Mouse (Mus musculus) midbrain, embryonic 10.5 days (tissue): ENCODE measurements at regions not wholly inside any gene's neighbourhood (a gene's known extent, or its start where the extent isn't known, plus 50 kb on each side); places are given as distances from the start of the nearest gene placed in this dataset.

Experiments used
- DNase-seq: peaks from one replicate; pipeline ENCODE4 v3.0.0-alpha.2; 2017; ENCODE audit warnings: low spot score
- H3K27ac ChIP-seq: fragments of 300-500 bp; sonication (generic); replicated peaks from 2 replicates; pipeline ENCODE4 v1.5.1; 2016; ENCODE audit warnings: mild to moderate bottlenecking
- H3K27me3 ChIP-seq: fragments of 300-500 bp; sonication (generic); 2 replicates; pipeline ENCODE4 v1.6.1; 2016; ENCODE audit warnings: low read depth, mild to moderate bottlenecking; ENCODE audit not compliant: poor library complexity, severe bottlenecking
- H3K36me3 ChIP-seq: fragments of 300-500 bp; sonication (generic); 2 replicates; pipeline ENCODE4 v1.6.1; 2016; ENCODE audit warnings: mild to moderate bottlenecking, moderate library complexity
- H3K4me1 ChIP-seq: fragments of 300-500 bp; sonication (generic); 2 replicates; pipeline ENCODE4 v1.6.1; 2016
- H3K4me3 ChIP-seq: fragments of 300-500 bp; sonication (generic); 2 replicates; pipeline ENCODE4 v1.5.1; 2016; ENCODE audit warnings: mild to moderate bottlenecking, moderate library complexity
- H3K9me3 ChIP-seq: fragments of 300-500 bp; sonication (generic); replicated peaks from 2 replicates; pipeline ENCODE4 v1.6.1; 2016; ENCODE audit warnings: mild to moderate bottlenecking
- WGBS: fragments of 180-500 bp; shearing (Covaris S2); methylation state at CpG from one replicate; pipeline ENCODE4 v1.1.7; 2016; 5-methylcytosine and 5-hydroxymethylcytosine counted together

- Histone ChIP-seq H3K4me3 (no peak overlapping the region), H3K9me3 (peaks cover 14% of the 10 kb centered on the region; the same call in 1 of the 2 replicates), H3K27ac (no peak overlapping the region), H3K27me3 (no peaks in the 10 kb centered on the region), H3K4me1 (no peaks in the 10 kb centered on the region), H3K36me3 (no peaks in the 10 kb centered on the region)
- WGBS = 81% methylated on average over 1 of the region's 1 CpGs
- no peak for DNase-seq
Measured at GRCm38 (mm10) chr3:130888587-130888986, 158.4 kb upstream of the Rpl34 start.

GRCm38 (mm10) chr3:130887540-130888312 is 157.5 kb upstream of the Rpl34 start:
- H3K27me3 ChIP-seq = no peaks in the 10 kb centered on the region
- no peak overlapping the region for H3K4me3 ChIP-seq
- WGBS = 80% methylated on average over 3 of the region's 3 CpGs
- H3K36me3 ChIP-seq = no peaks in the 10 kb centered on the region
- no peaks in the 10 kb centered on the region for H3K4me1 ChIP-seq
- peaks cover 14% of the 10 kb centered on the region; the same call in 1 of the 2 replicates for H3K9me3 ChIP-seq
- no peak for DNase-seq
- H3K27ac ChIP-seq = no peak overlapping the region

- H3K9me3 ChIP-seq = peaks cover 8% of the 10 kb centered on the region; the same call in 1 of the 2 replicates
- no peak for DNase-seq
Measured at GRCm38 (mm10) chr3:130885974-130886373, 155.8 kb upstream of the Rpl34 start.

GRCm38 (mm10) chr3:130884393-130884792 is 154.2 kb upstream of the Rpl34 start:
- H3K27me3 ChIP-seq = no peaks in the 10 kb centered on the region
- WGBS = 92% methylated on average over 9 of the region's 9 CpGs

More at GRCm38 (mm10) chr3:130885974-130886373, 155.8 kb upstream of the Rpl34 start:
- H3K4me3 ChIP-seq = no peak overlapping the region
- peaks cover 4% of the 10 kb centered on the region; the same call in 1 of the 2 replicates for H3K4me1 ChIP-seq
- 59% methylated on average over 6 of the region's 6 CpGs for WGBS
- no peak overlapping the region for H3K27ac ChIP-seq
- H3K27me3 ChIP-seq = no peaks in the 10 kb centered on the region
- H3K36me3 ChIP-seq = no peaks in the 10 kb centered on the region

GRCm38 (mm10) chr3:130883928-130884327 is 153.7 kb upstream of the Rpl34 start:
- H3K36me3 ChIP-seq = no peaks in the 10 kb centered on the region
- no peak overlapping the region for H3K4me3 ChIP-seq
- DNase-seq = no peak
- no peaks in the 10 kb centered on the region for H3K27me3 ChIP-seq
- H3K9me3 ChIP-seq = peaks cover 8% of the 10 kb centered on the region; the same call in 1 of the 2 replicates
- peaks cover 13% of the 10 kb centered on the region; the same call in 1 of the 2 replicates for H3K4me1 ChIP-seq
- H3K27ac ChIP-seq = no peak overlapping the region
- 77% methylated on average over 4 of the region's 4 CpGs for WGBS

More at GRCm38 (mm10) chr3:130884393-130884792, 154.2 kb upstream of the Rpl34 start:
- no peak for DNase-seq
- Histone ChIP-seq H3K9me3 (peaks cover 8% of the 10 kb centered on the region; the same call in 1 of the 2 replicates), H3K36me3 (no peaks in the 10 kb centered on the region), H3K4me1 (peaks cover 11% of the 10 kb centered on the region; the same call in 1 of the 2 replicates), H3K4me3 (no peak overlapping the region), H3K27ac (no peak overlapping the region)

- peaks cover 5% of the 10 kb centered on the region; the same call in 1 of the 2 replicates for H3K9me3 ChIP-seq
- H3K4me3 ChIP-seq = no peak overlapping the region
- DNase-seq = no peak
- WGBS = 91% methylated on average over 6 of the region's 6 CpGs
- no peaks in the 10 kb centered on the region for H3K36me3 ChIP-seq
- peaks cover 14% of the 10 kb centered on the region; the same call in 1 of the 2 replicates for H3K4me1 ChIP-seq
- H3K27ac ChIP-seq = no peak overlapping the region
- H3K27me3 ChIP-seq = no peaks in the 10 kb centered on the region
Measured at GRCm38 (mm10) chr3:130883319-130883718, 153.1 kb upstream of the Rpl34 start.

GRCm38 (mm10) chr3:130880482-130880881 is 150.3 kb upstream of the Rpl34 start:
- no peak for DNase-seq
- no peaks in the 10 kb centered on the region for H3K9me3 ChIP-seq
- H3K4me3 ChIP-seq = no peak overlapping the region
- 0 out of 2 replicates have a peak overlapping the region, but pooled peaks have one; percentile 42 for H3K27ac ChIP-seq
- WGBS = 74% methylated on average over 6 of the region's 6 CpGs
- peaks cover 14% of the 10 kb centered on the region; the same call in 1 of the 2 replicates for H3K4me1 ChIP-seq
- no peaks in the 10 kb centered on the region for H3K27me3 ChIP-seq
- no peaks in the 10 kb centered on the region for H3K36me3 ChIP-seq

- no peak for DNase-seq
- no peaks in the 10 kb centered on the region for H3K27me3 ChIP-seq
- H3K9me3 ChIP-seq = no peaks in the 10 kb centered on the region
- H3K36me3 ChIP-seq = no peaks in the 10 kb centered on the region
- H3K4me1 ChIP-seq = peaks cover 14% of the 10 kb centered on the region; the same call in 1 of the 2 replicates
- no peak overlapping the region for H3K4me3 ChIP-seq
- 82% methylated on average over 8 of the region's 8 CpGs for WGBS
- peak overlapping the region; percentile 23; the same call in 1 of the 2 replicates for H3K27ac ChIP-seq
Measured at GRCm38 (mm10) chr3:130879463-130879862, 149.3 kb upstream of the Rpl34 start.

- no peaks in the 10 kb centered on the region for H3K27me3 ChIP-seq
- peak overlapping the region; percentile 23; the same call in 1 of the 2 replicates for H3K27ac ChIP-seq
- H3K36me3 ChIP-seq = no peaks in the 10 kb centered on the region
- 91% methylated on average over 7 of the region's 7 CpGs for WGBS
- no peak for DNase-seq
- peaks cover 14% of the 10 kb centered on the region; the same call in 1 of the 2 replicates for H3K4me1 ChIP-seq
- H3K9me3 ChIP-seq = no peaks in the 10 kb centered on the region
- no peak overlapping the region for H3K4me3 ChIP-seq
Measured at GRCm38 (mm10) chr3:130878834-130879233, 148.6 kb upstream of the Rpl34 start.

GRCm38 (mm10) chr3:130877981-130878380 is 147.8 kb upstream of the Rpl34 start:
- WGBS = 93% methylated on average over 5 of the region's 5 CpGs

GRCm38 (mm10) chr3:130873745-130874144 is 143.5 kb upstream of the Rpl34 start:
- Histone ChIP-seq H3K4me3 (no peak overlapping the region), H3K27me3 (no peaks in the 10 kb centered on the region), H3K27ac (no peak overlapping the region), H3K9me3 (no peaks in the 10 kb centered on the region), H3K4me1 (no peaks in the 10 kb centered on the region), H3K36me3 (no peaks in the 10 kb centered on the region)
- 87% methylated on average over 11 of the region's 11 CpGs for WGBS
- no peak for DNase-seq

More at GRCm38 (mm10) chr3:130877981-130878380, 147.8 kb upstream of the Rpl34 start:
- no peak overlapping the region for H3K4me3 ChIP-seq
- H3K27ac ChIP-seq = no peak overlapping the region
- no peaks in the 10 kb centered on the region for H3K36me3 ChIP-seq
- no peak for DNase-seq
- H3K9me3 ChIP-seq = no peaks in the 10 kb centered on the region
- no peaks in the 10 kb centered on the region for H3K27me3 ChIP-seq
- H3K4me1 ChIP-seq = peaks cover 14% of the 10 kb centered on the region; the same call in 1 of the 2 replicates

- WGBS = 84% methylated on average over 19 of the region's 19 CpGs
Measured at GRCm38 (mm10) chr3:130866952-130867632, 136.9 kb upstream of the Rpl34 start.

More at GRCm38 (mm10) chr3:130866952-130867632, 136.9 kb upstream of the Rpl34 start:
- no peaks in the 10 kb centered on the region for H3K4me1 ChIP-seq
- H3K27ac ChIP-seq = no peak overlapping the region
- H3K9me3 ChIP-seq = no peaks in the 10 kb centered on the region
- H3K27me3 ChIP-seq = no peaks in the 10 kb centered on the region; the same call in 1 of the 2 replicates
- H3K36me3 ChIP-seq = no peaks in the 10 kb centered on the region
- no peak for DNase-seq
- H3K4me3 ChIP-seq = no peak overlapping the region
